Comparison of ENCODE assay signal across 7 mouse cellular contexts in the genomic region with DNA sequence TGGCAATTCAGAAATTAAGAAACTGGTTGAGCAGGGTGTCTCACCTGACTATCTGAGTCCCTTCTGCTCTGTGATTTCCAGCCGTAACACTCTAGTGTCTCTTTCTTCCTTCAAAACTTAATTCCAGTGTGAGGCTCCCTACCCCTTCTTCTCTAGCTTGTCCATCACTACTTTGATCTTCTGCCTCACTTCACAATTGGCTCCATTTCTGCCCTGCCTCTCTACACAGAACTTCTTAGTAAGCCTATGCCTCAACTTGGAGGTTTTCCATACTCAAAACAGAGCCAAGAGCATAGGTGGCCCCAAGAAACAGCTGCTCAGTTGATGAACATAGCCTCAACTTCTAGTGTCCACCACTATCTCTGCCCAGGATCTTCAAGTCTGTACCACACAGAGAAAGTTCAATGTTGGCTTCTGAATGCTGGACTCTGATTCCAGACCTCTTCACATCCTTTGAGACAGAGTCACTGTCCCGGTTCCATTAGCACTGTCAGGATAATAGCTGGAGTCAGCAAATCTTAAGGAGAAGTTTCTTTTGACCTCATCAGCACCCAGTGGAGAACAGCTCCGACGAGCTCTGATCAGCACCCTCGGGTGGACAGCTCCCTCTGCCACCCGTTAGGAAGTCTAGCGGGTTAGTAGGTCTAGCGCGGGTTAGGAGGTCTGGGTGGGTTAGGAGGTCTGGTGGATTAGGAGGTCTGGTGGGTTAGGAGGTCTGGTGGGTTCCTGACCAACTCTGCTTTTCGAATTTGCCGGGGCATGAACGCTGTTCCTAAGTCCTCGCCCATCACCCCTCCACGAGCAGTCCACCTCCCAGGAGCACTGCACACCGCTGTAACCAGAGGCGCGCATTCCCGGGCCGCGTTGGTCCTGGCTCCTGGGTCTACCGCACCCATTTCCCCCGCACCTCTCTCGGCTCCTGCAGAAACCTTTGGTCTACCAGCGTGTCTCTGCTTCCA. TPM values are rescaled to one million over a fixed set of nuclear protein-coding genes. Genes with fewer than 3 reads are reported as not detected.
A peak's percentile ranks its signal among the peaks of the same experiment; 100 is the strongest.
DNase-seq lines count a peak whose midpoint lies in the region; ATAC-seq and TF ChIP-seq lines count a peak whose summit lies in the region.

No protein-coding gene starts in this region.

- peaks cover 19% of the 10 kb centered on the region for H3K36me3 ChIP-seq in forebrain, postnatal 0 days (ENCODE audit: insufficient read depth)
- H3K36me3 ChIP-seq in liver, embryonic 14.5 days (replicated peaks; ENCODE audit: control insufficient read depth, insufficient read depth, low read depth) = no peaks in the 10 kb centered on the region
- no peaks in the 10 kb centered on the region for H3K36me3 ChIP-seq in myocyte (ENCODE audit: control insufficient read depth, insufficient read depth)

- peak overlapping the region; percentile 87 for H3K9ac ChIP-seq in forebrain, postnatal 0 days
- no peak overlapping the region for H3K9ac ChIP-seq in liver, embryonic 14.5 days (replicated peaks)

- peak; percentile 84 for DNase-seq in ES-CJ7 (ENCODE audit: low read depth, low spot score)
- DNase-seq in adrenal gland, adult 2 months = peak; percentile 71
- DNase-seq in forebrain, postnatal 0 days = no peak
- peak; percentile 70 for DNase-seq in induced T-regulatory cell, adult 2 months (ENCODE audit: low read depth)
- DNase-seq in liver, embryonic 14.5 days (ENCODE audit: low read depth in 3 of 3, low spot score in 3 of 3) = peak in 2 of 3 experiments; percentile 39 to 43
- DNase-seq in yolk sac, embryonic 10.5 days (ENCODE audit: low spot score) = peak; percentile 66

- peak overlapping the region; percentile 83 for H3K4me2 ChIP-seq in forebrain, postnatal 0 days (ENCODE audit: low read depth)
- H3K4me2 ChIP-seq in liver, embryonic 14.5 days (ENCODE audit: low read depth) = peak overlapping the region; percentile 50; the same call in 1 of the 2 replicates
- H3K4me2 ChIP-seq in myocyte (ENCODE audit: low read depth) = no peak overlapping the region

- H3K27ac ChIP-seq in forebrain, postnatal 0 days (ENCODE audit: low read depth, low read length) = peak overlapping the region; percentile 88
- no peak overlapping the region for H3K27ac ChIP-seq in liver, embryonic 14.5 days

- H3K4me3 ChIP-seq in forebrain, postnatal 0 days (ENCODE audit: low read depth, low read length) = peak overlapping the region; percentile 87
- H3K4me3 ChIP-seq in liver, embryonic 14.5 days (ENCODE audit: insufficient read depth in 1 of 2, low read depth in 2 of 2, low read length in 2 of 2) = no peak overlapping the region
- no peak overlapping the region for H3K4me3 ChIP-seq in myocyte

- 6% methylated on average over 24 of the region's 24 CpGs for WGBS in forebrain, postnatal 0 days
- WGBS in liver, embryonic 14.5 days (ENCODE audit: insufficient replicate concordance) = 3% methylated on average over 24 of the region's 24 CpGs

- H3K9me3 ChIP-seq in forebrain, postnatal 0 days (ENCODE audit: low read length) = no peaks in the 10 kb centered on the region
- no peaks in the 10 kb centered on the region for H3K9me3 ChIP-seq in liver, embryonic 14.5 days (ENCODE audit: control insufficient read depth, low read length)

- H3K4me1 ChIP-seq in forebrain, postnatal 0 days (ENCODE audit: insufficient read depth) = peaks cover 13% of the 10 kb centered on the region
- H3K4me1 ChIP-seq in liver, embryonic 14.5 days (replicated peaks; ENCODE audit: control insufficient read depth in 2 of 2, insufficient read depth in 2 of 2, low read length in 1 of 2) = no peaks in the 10 kb centered on the region

- no peaks in the 10 kb centered on the region for H3K27me3 ChIP-seq in forebrain, postnatal 0 days (ENCODE audit: insufficient read depth, low read length)
- H3K27me3 ChIP-seq in liver, embryonic 14.5 days (ENCODE audit: control insufficient read depth, insufficient read depth, low read length) = peaks cover 19% of the 10 kb centered on the region
- H3K27me3 ChIP-seq in myocyte (ENCODE audit: control insufficient read depth, insufficient read depth, insufficient read length) = peaks cover 67% of the 10 kb centered on the region

- no peaks in the 10 kb centered on the region for H3K79me2 ChIP-seq in myocyte (ENCODE audit: control insufficient read depth, insufficient read depth)

- ATAC-seq in forebrain, postnatal 0 days = peak; percentile 81
- ATAC-seq in liver, embryonic 14.5 days (ENCODE audit: insufficient read depth) = no peak

- no peak for TF ChIP-seq POLR2A in myocyte (IDR thresholded peaks at IDR 0.05; ENCODE audit: insufficient read length, low read depth)

- no peak for TF ChIP-seq EP300 in liver, embryonic 14.5 days (IDR thresholded peaks at IDR 0.05; ENCODE audit: low read depth)

- no peak for TF ChIP-seq CTCF in forebrain, postnatal 0 days (IDR thresholded peaks at IDR 0.05; ENCODE audit: low read depth)
- TF ChIP-seq CTCF in liver, embryonic 14.5 days (IDR thresholded peaks at IDR 0.05; ENCODE audit: low read depth) = no peak

- H3ac ChIP-seq in myocyte (ENCODE audit: control insufficient read depth, insufficient read length) = no peak overlapping the region

TF ChIP-seq in myocyte, 11 proteins besides CTCF, POLR2A, EP300 and RAD21:
- TF ChIP-seq SRF (IDR thresholded peaks at IDR 0.05; ENCODE audit: control insufficient read depth, insufficient read length, low read depth) (no peak), REST (IDR thresholded peaks at IDR 0.05; ENCODE audit: insufficient read depth, insufficient read length) (peak; percentile 96)

RNA-seq across cellular contexts. Expression of gene Mapk8ip2, which starts 0.5 kb away (rescaled TPM):
- 10 to 100 TPM in 1 of 2 experiments, 1 to 10 TPM in 1; 8.7 to 10.5 TPM for total RNA-seq in adrenal gland, adult 2 months (2021)
- polyA plus RNA-seq in adrenal gland, adult 2 months (2012; rRNA removed) = 4.4 and 7.1 TPM in 2 replicates
- total RNA-seq in forebrain, postnatal 0 days (2014; rRNA removed) = 95.3 and 95.8 TPM in 2 replicates
- 57.8 and 70.9 TPM in 2 replicates for polyA plus RNA-seq in forebrain, postnatal 0 days (2015; fragmentation: Nextera tagmentation; extraction: Ambion mirVana)
- polyA plus RNA-seq in liver, embryonic 14.5 days (2012; rRNA removed) = 0.02 and 0.08 TPM in 2 replicates
- not detected in 2 replicates for polyA plus RNA-seq in liver, embryonic 14.5 days (2014; fragmentation: Nextera tagmentation; extraction: Ambion mirVana)
- polyA plus RNA-seq in myocyte (2012; fragmentation: generic; extraction: Trizol) = 0.01 TPM

RNA-seq across cellular contexts. Expression of gene Chkb, which starts 23.5 kb away (rescaled TPM):
- 10 to 100 TPM; 50.7 to 66.8 TPM for total RNA-seq in adrenal gland, adult 2 months (2021)
- polyA plus RNA-seq in adrenal gland, adult 2 months (2012; rRNA removed) = 39.4 and 52.6 TPM in 2 replicates
- total RNA-seq in forebrain, postnatal 0 days (2014; rRNA removed) = 56.9 and 59.9 TPM in 2 replicates
- 78.2 and 92.4 TPM in 2 replicates for polyA plus RNA-seq in forebrain, postnatal 0 days (2015; fragmentation: Nextera tagmentation; extraction: Ambion mirVana)
- 13.7 and 19.3 TPM in 2 replicates for polyA plus RNA-seq in liver, embryonic 14.5 days (2012; rRNA removed)
- 18.3 and 20.5 TPM in 2 replicates for polyA plus RNA-seq in liver, embryonic 14.5 days (2014; fragmentation: Nextera tagmentation; extraction: Ambion mirVana)
- polyA plus RNA-seq in myocyte (2012; fragmentation: generic; extraction: Trizol) = 35.6 TPM

RNA-seq across cellular contexts. Expression of gene Gm44502, which starts 23.7 kb away (rescaled TPM):
- total RNA-seq in adrenal gland, adult 2 months (2021) = 1 to 10 TPM in 1 of 2 experiments, not detected in 1; 5.8 TPM
- 8.2 and 10.6 TPM in 2 replicates for polyA plus RNA-seq in adrenal gland, adult 2 months (2012; rRNA removed)
- 1.7 and 1.8 TPM in 2 replicates for total RNA-seq in forebrain, postnatal 0 days (2014; rRNA removed)
- polyA plus RNA-seq in forebrain, postnatal 0 days (2015; fragmentation: Nextera tagmentation; extraction: Ambion mirVana) = not detected in 2 replicates
- 0.19 and 0.58 TPM in 2 replicates for polyA plus RNA-seq in liver, embryonic 14.5 days (2012; rRNA removed)
- polyA plus RNA-seq in liver, embryonic 14.5 days (2014; fragmentation: Nextera tagmentation; extraction: Ambion mirVana) = 0.14 and 0.34 TPM in 2 replicates
- 0.11 TPM for polyA plus RNA-seq in myocyte (2012; fragmentation: generic; extraction: Trizol)

RNA-seq across cellular contexts. Expression of gene C730034F03Rik, which starts 23.8 kb away (rescaled TPM):
- total RNA-seq in adrenal gland, adult 2 months (2021) = 1 to 10 TPM in 1 of 2 experiments, under 1 TPM in 1; 0.95 to 2.3 TPM
- polyA plus RNA-seq in adrenal gland, adult 2 months (2012; rRNA removed) = 0.29 and 0.52 TPM in 2 replicates
- total RNA-seq in forebrain, postnatal 0 days (2014; rRNA removed) = 0.90 and 1.3 TPM in 2 replicates
- 1.3 and 2.3 TPM in 2 replicates for polyA plus RNA-seq in forebrain, postnatal 0 days (2015; fragmentation: Nextera tagmentation; extraction: Ambion mirVana)
- 0.57 and 0.89 TPM in 2 replicates for polyA plus RNA-seq in liver, embryonic 14.5 days (2012; rRNA removed)
- polyA plus RNA-seq in liver, embryonic 14.5 days (2014; fragmentation: Nextera tagmentation; extraction: Ambion mirVana) = 0.56 and 0.69 TPM in 2 replicates
- polyA plus RNA-seq in myocyte (2012; fragmentation: generic; extraction: Trizol) = 0.80 TPM

RNA-seq across cellular contexts. Expression of gene Arsa, which starts 24.0 kb away (rescaled TPM):
- 10 to 100 TPM; 16.6 to 24.5 TPM for total RNA-seq in adrenal gland, adult 2 months (2021)
- polyA plus RNA-seq in adrenal gland, adult 2 months (2012; rRNA removed) = 57.6 and 67.8 TPM in 2 replicates
- 24.5 and 32.4 TPM in 2 replicates for total RNA-seq in forebrain, postnatal 0 days (2014; rRNA removed)
- 25.4 and 29.0 TPM in 2 replicates for polyA plus RNA-seq in forebrain, postnatal 0 days (2015; fragmentation: Nextera tagmentation; extraction: Ambion mirVana)
- polyA plus RNA-seq in liver, embryonic 14.5 days (2012; rRNA removed) = 3.2 and 3.4 TPM in 2 replicates
- 2.7 and 3.1 TPM in 2 replicates for polyA plus RNA-seq in liver, embryonic 14.5 days (2014; fragmentation: Nextera tagmentation; extraction: Ambion mirVana)
- 33.2 TPM for polyA plus RNA-seq in myocyte (2012; fragmentation: generic; extraction: Trizol)
